Mouse (Mus musculus) layer of hippocampus, postnatal 25 days (tissue): ENCODE measurements around the gene Icmt. TPM values are rescaled to one million over a fixed set of nuclear protein-coding genes. Genes with fewer than 3 reads are reported as not detected.

Source experiments
- DNase-seq, 2 experiments: peaks; one replicate each; pipeline ENCODE4 v3.0.0; 2022; ENCODE audit warnings: mixed read lengths in 2 of 2, low spot score in 1 of 2; ENCODE audit errors: extremely low spot score in 1 of 2
- total RNA-seq, 2 experiments: library from RNA; stranded (reverse); gene quantifications; 2 replicates each; pipeline ENCODE4 v1.2.3; 2021

Gene Icmt
- total RNA-seq, 2 experiments from 2014 or later = 38.9 to 45.1 TPM

GRCm38 (mm10) chr4:152273621-152274236, 23.3 kb upstream of the Icmt start, which contains the start of gene Gpr153:
TSS of gene Gpr153 (plus strand) at chr4:152274232.
- peak in 1 of 2 experiments; percentile 33 for DNase-seq

- no peak for DNase-seq
Measured at GRCm38 (mm10) chr4:152274681-152275131, 22.3 kb upstream of the Icmt start.

- DNase-seq = no peak
Measured at GRCm38 (mm10) chr4:152276389-152277347, 20.4 kb upstream of the Icmt start.

GRCm38 (mm10) chr4:152277916-152278315, 19.1 kb upstream of the Icmt start:
- DNase-seq = no peak

GRCm38 (mm10) chr4:152278986-152279385, 18.0 kb upstream of the Icmt start:
- no peak for DNase-seq

GRCm38 (mm10) chr4:152281601-152282000, 15.4 kb upstream of the Icmt start:
- DNase-seq = no peak

GRCm38 (mm10) chr4:152282721-152283120, 14.3 kb upstream of the Icmt start:
- DNase-seq = no peak

- peak; percentile 81 to 88 for DNase-seq
Measured at GRCm38 (mm10) chr4:152283186-152283950, 13.7 kb upstream of the Icmt start.

- no peak for DNase-seq
Measured at GRCm38 (mm10) chr4:152285505-152285904, 11.5 kb upstream of the Icmt start.

- no peak for DNase-seq
Measured at GRCm38 (mm10) chr4:152286183-152286582, 10.8 kb upstream of the Icmt start.

GRCm38 (mm10) chr4:152286887-152287286, 10.1 kb upstream of the Icmt start:
- DNase-seq = peak in 1 of 2 experiments; percentile 57

- no peak for DNase-seq
Measured at GRCm38 (mm10) chr4:152287317-152288120, 9.5 kb upstream of the Icmt start.

GRCm38 (mm10) chr4:152288398-152288945, 8.6 kb upstream of the Icmt start:
- DNase-seq = no peak

- DNase-seq = no peak
Measured at GRCm38 (mm10) chr4:152290385-152290784, 6.6 kb upstream of the Icmt start.

GRCm38 (mm10) chr4:152290991-152291390, 6.0 kb upstream of the Icmt start:
- no peak for DNase-seq

GRCm38 (mm10) chr4:152291562-152291961, 5.5 kb upstream of the Icmt start, which contains the start of gene Hes3:
TSS of gene Hes3 (minus strand) at chr4:152291662.
- DNase-seq = no peak

GRCm38 (mm10) chr4:152292102-152292765, 4.8 kb upstream of the Icmt start:
- DNase-seq = no peak

GRCm38 (mm10) chr4:152294188-152294929, 2.7 kb upstream of the Icmt start:
- no peak for DNase-seq
